Mouse (Mus musculus) lung, adult 2 months (tissue): ENCODE results near the gene Creb1.

ENCODE experiments used
- CTCF ChIP-seq: fragments of 200-500 bp; IDR thresholded peaks from 2 replicates; pipeline ENCODE4 v1.5.1; 2011; ENCODE audit warnings: mild to moderate bottlenecking, low read length, control low read depth; ENCODE audit not compliant: insufficient read depth
- POLR2A ChIP-seq: fragments of 200-500 bp; IDR thresholded peaks from 2 replicates; pipeline ENCODE4 v1.6.1; 2011; ENCODE audit warnings: low read depth, mild to moderate bottlenecking, control low read depth, low read length, borderline replicate concordance; ENCODE audit errors: extremely low read depth

- TF ChIP-seq CTCF (no peak), POLR2A (no peak)
Observed at GRCm38 (mm10) chr1:64529781-64530315, 2.6 kb upstream of the Creb1 start.
